In genomic region chr12:108712481-108712880, GRCm38 (mm10) we compare ENCODE assay signal across 26 mouse cellular contexts. TPM values are rescaled to one million over a fixed set of nuclear protein-coding genes. Genes with fewer than 3 reads are reported as not detected.
DNase-seq lines count a peak whose midpoint lies in the region; ATAC-seq and TF ChIP-seq lines count a peak whose summit lies in the region.
"Had no signal": no experiment of that assay in that cellular context is flagged by ENCODE, and none has a peak within 500 bp of the region (broad histone marks: within the 10 kb centered on the region; RNA-seq: fewer than 3 reads in every experiment).

No protein-coding gene starts in this region.

- no peaks in the 10 kb centered on the region for H3K27me3 ChIP-seq in liver, adult 2 months (ENCODE audit: control insufficient read depth, insufficient read depth, low read length)
- H3K27me3 ChIP-seq in stomach, postnatal 0 days (ENCODE audit: control insufficient read depth, insufficient read depth, low read length) = no peaks in the 10 kb centered on the region
- H3K27me3 ChIP-seq: embryonic facial prominence, embryonic 13.5 days; forebrain, embryonic 12.5 days; forebrain, embryonic 15.5 days; heart, embryonic 12.5 days; heart, embryonic 15.5 days; hindbrain, embryonic 12.5 days; hindbrain, embryonic 15.5 days had no signal

- no peak overlapping the region for H3K4me2 ChIP-seq in stomach, postnatal 0 days (replicated peaks; ENCODE audit: low read depth)
- H3K4me2 ChIP-seq: embryonic facial prominence, embryonic 13.5 days; forebrain, embryonic 12.5 days; forebrain, embryonic 15.5 days; heart, embryonic 12.5 days; heart, embryonic 15.5 days; hindbrain, embryonic 12.5 days; hindbrain, embryonic 15.5 days had no signal

- peaks cover 9% of the 10 kb centered on the region for H3K4me1 ChIP-seq in liver, adult 2 months (ENCODE audit: control insufficient read depth, insufficient read depth, low read length)
- H3K4me1 ChIP-seq in stomach, postnatal 0 days (replicated peaks; ENCODE audit: control insufficient read depth, insufficient read depth) = no peaks in the 10 kb centered on the region
- H3K4me1 ChIP-seq: embryonic facial prominence, embryonic 10.5 days; embryonic facial prominence, embryonic 13.5 days; forebrain, embryonic 12.5 days; forebrain, embryonic 15.5 days; heart, embryonic 12.5 days; heart, embryonic 15.5 days; hindbrain, embryonic 15.5 days had no signal

- no peak for TF ChIP-seq EP300 in stomach, postnatal 0 days (optimal IDR thresholded peaks at IDR 0.05)

- no peaks in the 10 kb centered on the region for H3K36me3 ChIP-seq in liver, adult 2 months (ENCODE audit: control insufficient read depth, insufficient read depth, low read length)
- H3K36me3 ChIP-seq in stomach, postnatal 0 days (ENCODE audit: control insufficient read depth, insufficient read depth, low read length) = no peaks in the 10 kb centered on the region
- H3K36me3 ChIP-seq: embryonic facial prominence, embryonic 10.5 days; embryonic facial prominence, embryonic 13.5 days; forebrain, embryonic 12.5 days; forebrain, embryonic 15.5 days; heart, embryonic 12.5 days; heart, embryonic 15.5 days; hindbrain, embryonic 12.5 days; hindbrain, embryonic 15.5 days had no signal

- 33% methylated on average over 4 of the region's 4 CpGs for WGBS in liver, adult 2 months
- WGBS in stomach, postnatal 0 days = 65% methylated on average over 4 of the region's 4 CpGs

- H3K9me3 ChIP-seq in stomach, postnatal 0 days (ENCODE audit: control insufficient read depth, low read length) = no peaks in the 10 kb centered on the region
- H3K9me3 ChIP-seq: embryonic facial prominence, embryonic 10.5 days; embryonic facial prominence, embryonic 13.5 days; forebrain, embryonic 12.5 days; forebrain, embryonic 15.5 days; heart, embryonic 12.5 days; heart, embryonic 15.5 days; hindbrain, embryonic 12.5 days; hindbrain, embryonic 15.5 days had no signal

- TF ChIP-seq POLR2A in liver, adult 2 months (IDR thresholded peaks at IDR 0.05; ENCODE audit: extremely low read depth, insufficient read depth, low read length) = no peak

- no peak for TF ChIP-seq CTCF in liver, adult 2 months (IDR thresholded peaks at IDR 0.05; ENCODE audit: low read depth, low read length)
- no peak for TF ChIP-seq CTCF in stomach, postnatal 0 days (IDR thresholded peaks at IDR 0.05; ENCODE audit: low read depth)

- ATAC-seq in stomach, postnatal 0 days (ENCODE audit: low FRiP score, low TSS enrichment) = peak; percentile 38
- ATAC-seq: CD4-positive, CD25-positive, alpha-beta regulatory T cell, adult 4 months; forebrain, embryonic 15.5 days had no signal

- no peaks in the 10 kb centered on the region for H3K79me2 ChIP-seq in liver, adult 2 months (ENCODE audit: control insufficient read depth, insufficient read depth, low read length)

- DNase-seq in liver, adult 2 months (ENCODE audit: extremely low read depth, low read depth, low spot score) = peak; percentile 37
- DNase-seq in liver (no peak), ES-CJ7 (ENCODE audit: low read depth, low spot score) (peak; percentile 85), R1 (ENCODE audit: low read depth, low spot score) (peak; percentile 88)
- peak; percentile 25 for DNase-seq in stomach, postnatal 0 days (ENCODE audit: low spot score)
- no peak for DNase-seq in layer of hippocampus, postnatal 36 days
- DNase-seq: adrenal gland, adult 2 months; adrenal gland, postnatal 14 days; cerebellum, adult 11-12 months; cerebellum, adult 8-10 months; cerebellum, postnatal 10 days; cerebellum, postnatal 36 days; embryo, embryonic 11 days; gastrocnemius, postnatal 25 days; heart, postnatal 10 days; heart, postnatal 4 days had no signal

- H3K27ac ChIP-seq in liver, adult 2 months (replicated peaks; ENCODE audit: insufficient read depth, low read depth, low read length) = no peak overlapping the region
- H3K27ac ChIP-seq in stomach, postnatal 0 days (replicated peaks) = peak overlapping the region; percentile 53
- H3K27ac ChIP-seq: embryonic facial prominence, embryonic 10.5 days; embryonic facial prominence, embryonic 13.5 days; forebrain, embryonic 12.5 days; forebrain, embryonic 15.5 days; heart, embryonic 15.5 days; hindbrain, embryonic 12.5 days; hindbrain, embryonic 15.5 days had no signal

- no peak overlapping the region for H3K4me3 ChIP-seq in liver, adult 2 months (ENCODE audit: insufficient read depth, low read depth, low read length)
- H3K4me3 ChIP-seq in stomach, postnatal 0 days (ENCODE audit: low read depth, low read length) = no peak overlapping the region
- H3K4me3 ChIP-seq: embryonic facial prominence, embryonic 10.5 days; embryonic facial prominence, embryonic 13.5 days; erythroblast, embryonic 14.5 days; forebrain, embryonic 12.5 days; forebrain, embryonic 15.5 days; heart, embryonic 12.5 days; heart, embryonic 15.5 days; hindbrain, embryonic 12.5 days; hindbrain, embryonic 15.5 days had no signal

- no peak overlapping the region for H3K9ac ChIP-seq in liver, adult 2 months (ENCODE audit: low read depth, low read length)
- H3K9ac ChIP-seq in stomach, postnatal 0 days (ENCODE audit: low read length) = no peak overlapping the region
- H3K9ac ChIP-seq: embryonic facial prominence, embryonic 13.5 days; forebrain, embryonic 12.5 days; forebrain, embryonic 15.5 days; heart, embryonic 12.5 days; heart, embryonic 15.5 days; hindbrain, embryonic 12.5 days; hindbrain, embryonic 15.5 days had no signal

RNA-seq across cellular contexts. Expression of gene Degs2, which starts 10.4 kb away (rescaled TPM):
- total RNA-seq in liver, adult 2 months (2014; rRNA removed) = 0.07 and 0.65 TPM in 2 replicates
- 0.11 and 0.29 TPM in 2 replicates for polyA plus RNA-seq in liver, adult 2 months (2012; rRNA removed)
- polyA plus RNA-seq in stomach, postnatal 0 days (2015; fragmentation: Nextera tagmentation; extraction: Ambion mirVana) = 172 and 174 TPM in 2 replicates
- 1 to 10 TPM; 4.1 to 5.0 TPM for total RNA-seq in layer of hippocampus, postnatal 36 days (2021)
- total RNA-seq: adrenal gland, postnatal 14 days; heart, postnatal 4 days had no signal
- polyA plus RNA-seq: erythroblast, embryonic 14.5 days had no signal

Comparison
In these comparisons a context has a peak if more than half of its experiments do, and no peak if none do; other contexts are left out.
1. DNase-seq: peak in liver, adult 2 months (single experiment), ES-CJ7 (single experiment), R1 (single experiment) and stomach, postnatal 0 days (single experiment); none in liver (single experiment) and layer of hippocampus, postnatal 36 days (0 of 2).